ENCODE assay signal across 8 mouse cellular contexts in the genomic region with DNA sequence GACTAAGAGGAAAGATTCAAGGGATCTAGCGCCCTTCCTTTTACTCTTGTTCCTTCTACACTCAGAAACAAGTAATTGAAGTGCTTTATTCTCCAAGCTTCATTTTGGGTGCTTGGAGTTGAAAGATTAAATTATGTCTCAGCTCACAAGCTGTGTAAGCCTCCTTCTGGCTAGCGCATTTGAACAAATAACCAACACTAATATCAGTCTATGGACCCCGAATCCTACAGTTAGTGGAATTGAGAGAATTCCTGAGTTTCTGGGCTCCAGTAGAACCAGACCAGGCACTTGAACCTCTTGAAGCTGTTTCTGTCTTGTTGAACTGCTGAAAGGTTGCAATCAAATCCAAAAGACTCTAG. TPM values are rescaled to one million over a fixed set of nuclear protein-coding genes. Genes with fewer than 3 reads are reported as not detected.
DNase-seq lines count a peak whose midpoint lies in the region; ATAC-seq and TF ChIP-seq lines count a peak whose summit lies in the region.

No protein-coding gene starts in this region.

- H3K27me3 ChIP-seq in heart, embryonic 15.5 days, result no peaks in the 10 kb centered on the region
- H3K27me3 ChIP-seq in Patski, result peaks cover 17% of the 10 kb centered on the region
- no peaks in the 10 kb centered on the region for H3K27me3 ChIP-seq in hindbrain, embryonic 12.5 days
- peaks cover 20% of the 10 kb centered on the region for H3K27me3 ChIP-seq in midbrain, embryonic 10.5 days (ENCODE audit: low read depth, poor library complexity, severe bottlenecking)

- no peak for DNase-seq in heart, adult 18-20 months
- DNase-seq in Patski (ENCODE audit: low read depth, low spot score), result no peak
- DNase-seq in midbrain, embryonic 10.5 days (ENCODE audit: low spot score), result no peak
- no peak for DNase-seq in embryo, embryonic 10 days (ENCODE audit: low spot score)
- DNase-seq in layer of hippocampus, postnatal 36 days, result no peak
- DNase-seq in kidney, adult 8-10 months, result no peak

- in situ Hi-C loops in Patski (cut with MboI; ENCODE audit: low pct_unique_long_range_greater_than_20kb), result no loop called here

- CTCF ChIA-PET in Patski (lab: Charles Lee), result no interaction called here

- peak overlapping the region; percentile 98 for H3K4me3 ChIP-seq in heart, embryonic 15.5 days
- peak overlapping the region; percentile 88 for H3K4me3 ChIP-seq in hindbrain, embryonic 12.5 days
- H3K4me3 ChIP-seq in midbrain, embryonic 10.5 days, result peak overlapping the region; percentile 97

- TF ChIP-seq CTCF in Patski (IDR thresholded peaks at IDR 0.05), result no peak

- no peak for ATAC-seq in heart, embryonic 15.5 days (replicated peaks; ENCODE audit: insufficient number of reproducible peaks, insufficient read depth, low FRiP score, low read depth)
- peak; percentile 19 for ATAC-seq in Patski
- 0 out of 2 replicates have a peak, but pooled peaks have one; percentile 19 for ATAC-seq in hindbrain, embryonic 12.5 days (ENCODE audit: low FRiP score)

- H3K27ac ChIP-seq in heart, embryonic 15.5 days, result peak overlapping the region; percentile 97
- peak overlapping the region; percentile 88 for H3K27ac ChIP-seq in hindbrain, embryonic 12.5 days
- peak overlapping the region; percentile 97 for H3K27ac ChIP-seq in midbrain, embryonic 10.5 days (replicated peaks)

- H3K36me3 ChIP-seq in heart, embryonic 15.5 days, result no peaks in the 10 kb centered on the region
- no peaks in the 10 kb centered on the region for H3K36me3 ChIP-seq in hindbrain, embryonic 12.5 days
- H3K36me3 ChIP-seq in midbrain, embryonic 10.5 days, result no peaks in the 10 kb centered on the region

- H3K9me3 ChIP-seq in heart, embryonic 15.5 days (replicated peaks), result no peaks in the 10 kb centered on the region
- no peaks in the 10 kb centered on the region for H3K9me3 ChIP-seq in hindbrain, embryonic 12.5 days (replicated peaks)
- no peaks in the 10 kb centered on the region for H3K9me3 ChIP-seq in midbrain, embryonic 10.5 days (replicated peaks)

- H3K4me1 ChIP-seq in heart, embryonic 15.5 days (replicated peaks), result no peaks in the 10 kb centered on the region
- H3K4me1 ChIP-seq in hindbrain, embryonic 12.5 days, result no peaks in the 10 kb centered on the region
- peaks cover 18% of the 10 kb centered on the region for H3K4me1 ChIP-seq in midbrain, embryonic 10.5 days

- peak overlapping the region; percentile 74 for H3K4me2 ChIP-seq in heart, embryonic 15.5 days
- H3K4me2 ChIP-seq in hindbrain, embryonic 12.5 days (replicated peaks), result peak overlapping the region; percentile 78

- POLR2A ChIA-PET in Patski (lab: Charles Lee), result no interaction called here

- H3K9ac ChIP-seq in heart, embryonic 15.5 days, result peak overlapping the region; percentile 96
- peak overlapping the region; percentile 93 for H3K9ac ChIP-seq in hindbrain, embryonic 12.5 days

- 64% methylated on average over 3 of the region's 3 CpGs for WGBS in heart, embryonic 15.5 days
- WGBS in hindbrain, embryonic 12.5 days, result 79% methylated on average over 3 of the region's 3 CpGs
- WGBS in midbrain, embryonic 10.5 days, result 86% methylated on average over 3 of the region's 3 CpGs

RNA-seq across cellular contexts. Expression of gene Mtx2, which starts 0.3 kb away (rescaled TPM):
- 133 and 158 TPM in 2 replicates for polyA plus RNA-seq in heart, embryonic 15.5 days (2015; fragmentation: Nextera tagmentation; extraction: Ambion mirVana)
- 100 to 1,000 TPM; 125 to 138 TPM for total RNA-seq in heart, adult 18-20 months (2021)
- 120 TPM for polyA plus RNA-seq in Patski (2021)
- 131 TPM in 2 replicates for polyA plus RNA-seq in hindbrain, embryonic 12.5 days (2016; fragmentation: Nextera tagmentation; extraction: Ambion mirVana)
- polyA plus RNA-seq in midbrain, embryonic 10.5 days (2016; fragmentation: Nextera tagmentation; extraction: Ambion mirVana), result 106 and 107 TPM in 2 replicates
- 10 to 100 TPM; 42.2 to 51.1 TPM for total RNA-seq in layer of hippocampus, postnatal 36 days (2021)
